Mouse (Mus musculus) kidney, adult 10 weeks (tissue): ENCODE measurements around the gene Gm16223. TPM values are rescaled to one million over a fixed set of nuclear protein-coding genes. Genes with fewer than 3 reads are reported as not detected.

Source experiments
- polyA plus RNA-seq: library from polyadenylated mRNA; stranded (reverse); fragments of 350-450 nt; fragmentation: Illumina TruSeq; extraction: RNeasy Lipid Tissue Mini Kit (QIAGEN cat#74804); gene quantifications from one replicate; pipeline ENCODE4 v1.2.3, GENCODE M21; 2014; ENCODE audit warnings: low read depth, low replicate concordance

Gm16223 gene
- not detected for polyA plus RNA-seq

DNA sequence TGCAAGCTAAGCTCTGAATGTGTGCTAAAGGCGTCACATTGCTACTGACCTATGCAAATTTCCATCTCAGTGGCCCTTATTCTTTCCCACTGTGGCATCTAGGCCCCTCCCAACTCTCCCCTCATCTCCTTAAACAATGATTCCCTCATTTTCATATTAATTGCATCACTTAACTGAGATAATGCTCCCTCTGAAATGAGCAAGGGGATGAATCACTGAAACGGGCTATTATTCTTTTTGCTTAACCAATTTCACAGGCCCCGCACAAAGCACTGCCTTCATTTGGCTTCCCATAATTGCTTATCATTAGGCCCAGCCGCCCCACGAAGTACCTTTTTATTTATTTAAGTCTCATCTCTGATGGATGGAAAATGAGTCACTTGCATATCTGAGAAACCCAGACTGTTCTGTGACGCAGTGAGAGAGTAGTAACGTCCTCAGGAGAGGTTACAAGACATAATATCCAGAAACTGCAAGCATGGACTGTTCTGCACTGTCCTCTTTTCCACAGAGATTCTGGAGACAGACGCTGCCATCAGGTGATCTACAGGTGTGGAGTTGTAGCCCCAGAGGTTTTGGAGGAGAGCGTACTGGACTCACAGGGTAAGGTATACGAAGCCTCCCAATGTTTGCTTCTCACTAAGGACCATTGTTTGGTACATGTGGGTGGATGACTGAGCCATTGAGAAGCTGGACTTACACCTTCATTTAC is at the start of gene Gm16223:
Gene Gm16223 (plus strand): TSS at position 485 of the 712 bp plus-strand sequence.

Other genes with a start within 250 kb of the Gm16223 start
- 26.0 TPM for gene Bod1l, start 223.6 kb upstream of the Gm16223 start, polyA plus RNA-seq